Mouse (Mus musculus): Measurements from ENCODE around the gene Gabpa.
A peak's percentile ranks its signal among the peaks of the same experiment; 100 is the strongest.

Gabpa gene

DNA sequence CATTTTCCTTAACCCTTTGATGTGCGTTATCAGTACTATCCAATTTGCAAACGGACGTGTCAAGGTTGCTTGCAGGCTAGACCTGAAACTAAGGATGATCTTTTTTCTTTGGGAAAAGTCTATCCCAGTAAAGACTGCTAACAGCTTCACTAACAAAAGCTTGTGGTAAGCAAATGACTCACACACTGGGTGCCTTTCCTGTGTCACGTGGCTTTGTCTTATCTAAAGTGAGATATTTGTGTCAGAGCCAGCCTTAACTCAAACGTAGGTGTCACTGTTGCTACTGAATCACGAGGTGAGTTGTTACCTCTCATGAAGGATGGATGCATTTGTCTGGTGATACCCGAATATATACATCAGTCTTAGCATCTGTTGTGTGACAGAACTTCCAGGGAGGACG lies 29.9 kb downstream of the Gabpa start:
- DNase-seq (ENCODE audit: low read depth, low spot score) = no peak

- no peak for DNase-seq (ENCODE audit: low read depth, low spot score)
Observed at GRCm38 (mm10) chr16:84873805-84874204, 39.1 kb downstream of the Gabpa start.

DNA sequence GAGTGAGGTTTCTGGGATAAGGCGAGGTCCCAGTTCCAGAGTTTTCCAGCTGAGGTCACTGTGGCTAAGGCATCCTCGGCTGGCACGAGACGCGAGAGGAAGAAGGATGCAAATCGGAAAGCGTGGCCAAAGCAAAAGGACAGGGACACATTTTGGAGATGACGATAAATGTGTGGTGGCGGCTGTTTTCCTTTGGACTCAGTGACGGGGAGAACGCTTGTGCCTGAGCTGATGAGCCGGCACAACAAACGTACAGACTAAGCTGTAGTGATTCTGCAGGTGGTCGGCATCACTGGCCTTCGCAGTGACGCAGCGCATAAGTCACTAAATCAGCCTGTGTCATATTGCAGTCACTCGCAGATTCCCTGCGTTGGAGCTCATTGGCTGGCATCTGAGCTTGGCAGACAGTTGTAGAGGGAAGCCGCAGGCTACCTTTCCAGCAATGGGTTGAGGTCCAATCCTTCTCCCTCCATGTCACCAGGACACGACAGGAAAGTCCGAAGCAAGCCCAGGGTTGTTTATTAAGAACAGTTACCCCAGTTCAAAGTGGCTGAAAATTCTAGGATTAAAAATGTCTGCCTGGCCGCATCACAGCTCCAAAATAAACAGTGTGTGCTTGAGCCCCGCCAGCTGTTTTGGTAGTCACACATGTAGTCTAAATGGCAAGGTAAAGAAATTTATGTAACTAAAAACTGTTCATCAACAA lies 40.4 kb downstream of the Gabpa start:
- no peak for DNase-seq (ENCODE audit: low read depth, low spot score)

GRCm38 (mm10) chr16:84875718-84876035 lies 41.0 kb downstream of the Gabpa start:
- no peak for DNase-seq (ENCODE audit: low read depth, low spot score)

- peak; percentile 27 for DNase-seq (ENCODE audit: low read depth, low spot score)
Observed at GRCm38 (mm10) chr16:84876082-84876481, 41.4 kb downstream of the Gabpa start.

DNA sequence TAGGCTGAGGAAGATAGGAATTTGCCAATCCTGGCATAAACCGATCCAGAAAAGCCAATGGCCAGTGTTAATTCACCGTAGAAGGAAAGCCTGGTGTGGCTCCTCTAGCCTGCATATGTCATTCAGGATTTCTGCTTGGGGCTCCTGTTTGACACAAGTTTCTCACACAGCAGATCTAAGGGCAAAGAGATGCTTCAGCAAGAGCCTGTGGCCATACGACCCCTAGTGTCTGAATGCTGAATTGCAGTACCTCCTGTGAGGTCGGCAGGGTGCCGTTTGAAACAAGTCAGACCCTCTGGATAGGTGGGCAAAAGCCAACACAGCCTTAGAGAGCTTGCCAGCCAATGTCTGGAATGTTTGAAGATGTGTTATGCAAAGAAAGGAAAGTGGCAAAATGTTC lies 44.4 kb downstream of the Gabpa start:
- peak; percentile 86 for DNase-seq (ENCODE audit: low read depth, low spot score)

- DNase-seq (ENCODE audit: low read depth, low spot score) = no peak
Observed at GRCm38 (mm10) chr16:84881168-84881567, 46.4 kb downstream of the Gabpa start.

GRCm38 (mm10) chr16:84881754-84882321 lies 47.1 kb downstream of the Gabpa start:
- no peak for DNase-seq (ENCODE audit: low read depth, low spot score)

- no peak for DNase-seq (ENCODE audit: low read depth, low spot score)
Observed at GRCm38 (mm10) chr16:84884572-84884971, 49.8 kb downstream of the Gabpa start.

DNA sequence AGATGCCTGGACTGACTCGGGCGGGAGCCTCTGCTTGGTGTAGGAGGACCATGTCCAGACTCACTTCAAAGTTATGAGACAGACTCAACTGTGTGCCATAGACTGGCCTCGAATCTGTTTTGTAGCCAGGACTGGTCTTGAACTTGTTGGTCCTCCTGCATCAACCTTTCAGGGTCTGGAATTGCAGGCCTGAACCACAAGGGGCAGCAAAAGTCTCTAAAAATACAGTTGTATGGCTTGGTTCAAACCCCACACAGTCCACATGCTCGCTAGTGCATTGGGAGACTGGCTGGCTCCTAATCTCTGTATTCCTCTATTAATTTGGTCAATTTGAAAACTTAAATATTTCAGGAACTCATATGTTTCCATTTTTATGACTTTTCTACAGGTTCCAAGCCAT lies 68.3 kb downstream of the Gabpa start:
- peak; percentile 32 for DNase-seq (ENCODE audit: low read depth, low spot score)

DNA sequence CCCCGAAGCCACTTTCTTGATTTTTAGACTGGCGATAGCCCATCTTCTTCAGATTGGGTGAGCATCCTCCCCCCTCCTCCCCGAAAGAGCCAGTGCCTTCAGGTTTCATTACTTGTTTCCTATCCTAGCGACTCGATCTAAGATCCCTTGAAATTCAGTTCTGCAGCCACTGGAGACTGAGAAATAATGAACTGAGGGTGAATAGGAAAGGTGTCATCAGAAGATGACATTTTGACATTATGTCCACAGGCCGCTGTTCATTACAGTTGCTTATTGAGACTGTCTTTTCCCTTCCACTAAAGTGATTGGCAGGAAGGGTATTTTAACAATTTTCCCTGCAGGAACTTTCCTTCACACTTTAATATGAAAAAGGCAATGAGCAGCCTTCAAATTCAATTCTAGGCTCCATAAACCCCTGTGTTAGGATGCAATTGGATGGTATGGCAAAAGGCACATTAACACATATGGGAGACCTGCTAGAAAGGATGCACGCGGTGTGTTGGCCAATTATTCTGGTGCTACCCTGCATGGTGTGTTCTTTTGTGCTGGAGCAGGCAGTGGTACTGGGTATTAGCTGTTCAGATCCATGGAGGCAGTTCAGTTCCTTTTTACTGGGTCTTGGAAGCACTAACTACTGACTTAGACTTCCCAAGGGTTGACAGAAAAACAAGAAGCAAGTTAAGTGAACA lies 76.9 kb downstream of the Gabpa start:
- DNase-seq (ENCODE audit: low read depth, low spot score) = no peak

All from R1 (cell line).